Mouse (Mus musculus) ovary, postnatal 14 days (tissue): ENCODE results near the gene Ext2.

Experiments
- DNase-seq: peaks from one replicate; pipeline ENCODE4 v3.0.0; 2022; ENCODE audit warnings: low spot score

The Ext2 gene

GRCm38 (mm10) chr2:93806487-93807201, 15.7 kb downstream of the Ext2 start:
- DNase-seq: no peak

DNA sequence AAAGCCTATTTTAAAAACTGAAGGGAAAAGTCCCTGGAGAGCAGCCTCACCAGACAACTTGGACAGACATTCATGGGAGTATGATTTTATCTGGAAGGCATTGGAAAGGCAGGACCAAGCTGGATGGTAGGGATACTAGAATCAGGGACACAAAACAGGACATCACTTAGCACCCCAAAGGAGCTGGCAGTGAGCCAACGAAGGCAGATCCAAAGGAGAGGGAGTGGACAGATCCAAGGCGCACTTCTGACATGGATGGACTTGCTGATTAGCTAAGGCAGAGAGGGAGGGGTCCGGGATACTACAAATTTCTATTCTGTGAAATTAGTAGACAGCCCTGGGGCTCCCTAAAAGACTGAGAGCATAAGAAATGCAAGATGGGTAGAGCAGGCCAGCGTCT, 16.8 kb downstream of the Ext2 start:
- DNase-seq: no peak

- DNase-seq: no peak
These were observed 17.3 kb downstream of the Ext2 start for GRCm38 (mm10) chr2:93805066-93805465.

DNA sequence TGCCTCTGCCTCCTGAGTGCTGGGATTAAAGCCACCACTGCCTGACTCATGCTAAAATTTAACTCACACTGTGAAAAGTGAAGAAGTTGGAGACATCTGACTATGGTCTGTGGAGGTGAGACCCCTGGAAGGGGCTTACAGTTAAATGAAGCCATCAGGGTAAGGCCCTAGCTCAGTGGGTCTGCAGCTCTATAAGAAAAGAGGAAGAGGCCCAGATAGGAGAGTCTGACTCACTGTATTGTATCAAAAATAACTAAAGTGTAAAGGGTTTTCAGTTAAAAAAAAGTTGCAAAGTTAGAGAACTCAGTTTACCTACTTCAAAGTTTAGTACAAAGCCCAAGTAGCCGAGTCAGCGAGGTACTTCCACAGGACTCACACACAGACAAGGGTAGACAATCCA, 19.4 kb downstream of the Ext2 start:
- no peak for DNase-seq

DNA sequence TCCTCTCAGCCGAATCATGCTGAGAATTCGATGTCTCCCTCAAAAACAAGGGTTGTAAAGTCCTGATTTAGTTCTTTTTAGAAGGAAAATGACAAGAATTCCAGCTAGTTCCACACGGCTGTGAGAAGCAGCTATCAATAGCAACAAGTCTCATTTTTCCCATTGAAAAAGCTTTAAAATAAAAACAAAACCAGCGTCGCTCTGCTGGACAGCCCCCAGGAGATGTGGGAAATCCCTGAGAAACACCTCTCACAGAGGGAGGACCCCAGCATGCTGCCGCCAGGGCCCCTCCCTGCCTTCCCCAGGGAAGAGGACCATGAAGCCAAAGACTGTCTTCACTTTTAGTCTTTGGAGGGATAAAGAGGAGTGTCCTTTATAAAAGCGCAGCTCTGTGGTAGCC, 21.3 kb downstream of the Ext2 start:
- DNase-seq: no peak

DNA sequence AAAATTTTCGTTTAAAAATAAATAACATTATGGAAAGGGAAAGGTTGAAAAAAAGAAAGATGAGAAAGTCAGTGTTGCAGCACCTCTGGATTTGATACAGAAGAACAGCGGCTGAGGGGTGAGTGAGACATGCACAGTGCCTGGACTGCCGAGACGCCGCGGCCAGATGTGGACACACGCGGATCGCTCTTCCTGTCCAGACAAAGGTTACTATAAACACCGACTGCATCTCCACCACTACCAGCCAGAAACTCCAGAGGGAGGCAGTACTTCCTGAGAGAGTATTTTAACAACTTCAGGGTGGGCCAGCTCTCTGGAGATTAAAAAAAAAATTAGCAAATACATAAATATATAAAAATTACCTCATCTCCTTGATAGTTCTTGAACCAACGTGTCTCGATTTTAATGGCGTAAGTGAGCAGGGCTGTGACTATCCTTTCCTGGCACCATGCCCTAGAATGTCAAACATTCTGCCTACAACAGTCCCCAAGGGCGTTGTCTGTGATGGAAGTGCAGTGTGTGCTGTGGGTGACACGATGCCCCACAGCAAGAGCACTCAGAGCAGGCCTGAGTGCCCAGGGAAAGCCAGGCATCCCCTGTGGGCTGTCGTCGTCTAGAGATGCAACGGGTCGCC, 25.1 kb downstream of the Ext2 start:
- no peak for DNase-seq

GRCm38 (mm10) chr2:93794375-93794774, 28.0 kb downstream of the Ext2 start:
- DNase-seq: no peak

DNA sequence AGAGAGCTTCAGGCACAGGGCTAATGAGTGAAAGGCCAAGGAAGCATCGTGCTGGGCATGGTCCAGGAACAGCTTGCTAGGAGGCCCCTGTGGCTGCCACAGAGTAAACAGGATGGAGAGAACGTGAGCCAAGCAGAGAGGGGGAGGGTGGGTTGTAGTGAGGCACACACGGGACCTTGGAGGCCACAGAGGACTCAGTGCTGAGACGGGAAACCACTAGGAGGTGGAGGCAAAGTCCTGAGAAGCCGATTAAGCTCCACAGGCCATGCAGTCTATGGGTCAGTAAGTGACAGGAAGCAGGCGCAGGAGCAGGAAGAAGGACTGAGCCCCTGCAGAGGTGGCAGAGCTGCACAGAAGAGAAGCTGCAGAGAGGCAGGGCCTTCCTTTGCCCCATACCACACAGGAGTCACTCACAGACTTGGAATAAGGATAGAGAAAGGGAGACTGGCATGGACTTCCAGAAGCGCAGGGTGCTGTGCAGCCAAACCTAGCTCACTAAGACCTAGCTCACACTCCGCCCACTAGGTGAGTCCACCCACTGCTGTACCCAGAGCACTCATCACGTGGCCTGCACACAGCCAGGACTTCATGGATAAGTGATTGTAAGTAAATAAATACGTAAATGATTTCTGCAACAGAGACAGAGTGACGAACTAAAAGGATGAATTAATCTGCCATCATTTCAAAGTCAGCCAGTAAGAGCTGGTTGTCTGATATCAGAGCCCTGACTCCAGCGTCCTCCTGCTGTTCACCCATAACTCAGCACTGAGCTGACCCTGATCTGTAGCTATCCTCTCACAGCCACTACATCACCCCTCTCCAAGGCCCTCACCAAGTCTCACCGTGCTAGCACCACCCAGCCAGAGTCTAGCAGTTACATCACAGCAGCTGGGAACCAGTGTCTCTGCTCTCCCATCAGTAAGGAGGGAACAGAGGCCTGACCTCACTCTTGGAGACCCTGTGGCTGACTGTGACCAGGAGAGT, 30.6 kb downstream of the Ext2 start:
- no peak for DNase-seq

DNA sequence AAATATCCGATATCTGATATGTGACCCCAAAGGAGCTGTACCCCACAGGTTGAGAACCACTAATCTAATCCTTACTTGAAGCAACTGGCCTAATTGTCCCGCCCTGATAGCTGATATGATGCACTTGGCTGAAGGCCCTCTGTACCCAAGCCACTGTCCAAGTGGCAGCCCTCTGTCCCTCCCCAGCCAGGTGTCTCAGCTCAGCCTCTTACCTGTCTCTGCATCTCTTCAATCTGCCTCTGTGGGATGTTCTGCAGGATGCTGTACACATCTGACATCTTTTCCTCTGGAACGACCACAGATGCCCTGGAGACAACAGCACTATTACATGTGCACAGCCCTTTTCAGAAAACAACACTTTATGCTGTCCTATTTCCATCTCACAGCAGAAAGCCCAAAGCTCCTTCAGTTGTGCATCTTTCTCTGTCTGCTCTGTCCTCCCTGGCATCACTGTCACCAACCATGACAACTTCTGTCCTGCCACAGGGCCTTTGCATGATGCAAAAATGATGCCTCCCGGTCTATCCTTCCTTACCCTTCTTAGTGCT, 31.5 kb downstream of the Ext2 start:
- no peak for DNase-seq

- DNase-seq: no peak
These were observed 33.8 kb downstream of the Ext2 start for GRCm38 (mm10) chr2:93788557-93788956.

- DNase-seq: peak; percentile 69
These were observed 36.2 kb downstream of the Ext2 start for GRCm38 (mm10) chr2:93786175-93786574.

- DNase-seq: no peak
These were observed 37.0 kb downstream of the Ext2 start for GRCm38 (mm10) chr2:93785432-93785798.

DNA sequence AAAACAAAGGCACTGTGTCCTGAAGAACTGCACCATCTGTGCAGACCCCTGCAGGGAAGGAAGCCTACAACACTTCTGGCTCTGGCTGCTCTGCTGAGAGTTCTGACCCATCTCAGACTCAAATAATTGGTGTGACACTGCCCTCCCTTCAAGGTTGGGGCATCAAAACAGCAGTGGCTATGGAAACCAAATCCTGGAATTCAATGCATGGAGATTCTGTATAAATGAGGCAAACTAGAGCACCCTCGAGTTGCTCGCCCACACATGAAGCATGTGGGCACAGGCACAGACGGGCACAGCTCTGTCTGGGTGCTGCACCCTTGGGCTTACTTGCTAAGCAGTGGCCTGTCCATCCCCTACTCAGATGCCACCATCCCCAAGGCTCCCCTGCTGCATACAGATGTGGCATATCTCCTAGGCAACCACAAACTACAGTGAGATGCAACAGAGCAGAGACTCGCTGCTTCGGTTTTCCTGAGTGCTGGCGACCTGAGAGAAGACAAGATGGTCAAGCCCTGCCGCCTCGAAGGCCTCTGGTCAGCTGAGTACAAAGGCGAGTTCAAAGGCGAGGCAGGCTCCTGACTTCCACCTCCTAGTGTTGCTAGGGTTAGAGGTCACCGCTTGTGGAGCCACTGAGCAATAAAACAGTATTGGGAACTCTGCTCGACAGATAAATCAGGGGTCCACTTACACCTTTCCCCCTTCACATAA, 37.5 kb downstream of the Ext2 start:
- DNase-seq: no peak

GRCm38 (mm10) chr2:93783926-93784539, 38.3 kb downstream of the Ext2 start:
- DNase-seq: no peak

DNA sequence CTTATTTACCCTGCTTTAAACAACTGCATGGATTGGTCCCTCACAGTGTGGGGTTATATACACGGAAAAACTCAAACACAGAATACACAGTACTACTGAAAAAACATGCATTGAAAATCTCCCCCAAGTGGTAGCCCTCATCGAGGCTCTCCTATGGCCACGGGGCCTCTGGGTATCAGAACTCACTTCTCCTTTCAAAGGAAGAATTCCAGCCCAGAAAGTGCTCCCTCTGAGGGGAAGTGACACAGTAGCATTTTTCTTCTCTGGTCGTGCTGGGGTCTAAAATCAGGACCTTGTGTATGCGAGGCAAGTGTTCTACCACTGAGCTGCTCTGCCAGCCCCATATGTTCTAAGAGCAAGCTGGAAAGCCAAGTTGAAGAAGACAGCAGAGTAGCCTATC, 39.7 kb downstream of the Ext2 start:
- DNase-seq: no peak

- no peak for DNase-seq
These were observed 40.2 kb downstream of the Ext2 start for GRCm38 (mm10) chr2:93782156-93782555.

GRCm38 (mm10) chr2:93780528-93780927, 41.8 kb downstream of the Ext2 start:
- no peak for DNase-seq

DNA sequence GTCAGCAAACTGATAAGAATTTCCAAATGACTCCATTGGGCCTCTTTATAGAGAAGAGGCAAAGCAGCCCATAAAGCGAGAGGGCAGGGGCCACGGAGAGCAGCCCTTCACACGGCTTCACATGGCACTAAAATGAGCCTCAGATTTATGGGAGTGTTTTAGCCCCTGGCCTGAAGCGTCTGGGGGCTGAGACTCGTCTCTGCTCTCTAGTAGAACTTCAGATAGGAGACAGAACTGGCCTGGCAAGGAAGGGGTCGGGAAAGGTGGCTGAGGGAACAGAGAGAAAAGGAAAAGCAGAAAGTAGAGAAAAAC, 42.5 kb downstream of the Ext2 start:
- DNase-seq: no peak

DNA sequence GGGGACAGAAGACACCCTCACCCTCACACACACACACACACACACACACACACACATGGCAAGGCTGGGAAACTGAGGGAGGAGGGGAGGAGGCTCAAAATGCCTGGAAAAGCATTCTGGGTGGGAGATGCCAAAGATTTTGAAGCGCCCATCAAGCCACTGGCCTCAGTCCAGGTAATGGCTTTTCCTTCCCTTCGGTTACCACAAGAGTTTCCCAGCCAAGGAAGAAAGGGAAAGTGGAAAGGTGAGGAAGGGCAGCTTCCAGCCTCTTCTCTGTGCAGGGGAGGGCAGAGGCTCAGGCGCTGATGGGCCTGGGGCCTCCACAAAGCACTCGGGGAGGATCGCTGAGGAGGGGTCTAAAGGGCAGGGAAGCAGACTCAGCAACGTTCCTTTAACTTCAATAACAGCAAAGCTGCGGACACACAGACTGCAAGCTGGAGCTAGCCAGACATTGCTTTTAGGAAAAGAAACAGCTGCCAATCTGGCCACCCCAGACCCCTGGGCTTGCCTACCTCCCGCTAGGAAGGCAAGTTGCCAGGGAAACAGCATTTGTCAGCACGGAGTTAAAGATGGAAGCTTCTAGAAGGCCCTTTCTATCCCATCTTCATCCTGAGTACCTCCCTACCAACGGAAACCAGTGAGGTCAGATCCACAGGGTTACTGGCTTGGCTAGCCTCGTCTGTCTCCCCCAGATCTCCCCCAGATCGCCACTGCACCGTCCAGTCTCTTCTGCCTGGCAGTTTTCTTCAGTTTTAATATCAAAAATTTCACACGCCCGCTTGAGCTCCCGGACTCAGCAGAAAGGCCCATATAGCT, 43.1 kb downstream of the Ext2 start:
- DNase-seq: no peak

GRCm38 (mm10) chr2:93778616-93779015, 43.8 kb downstream of the Ext2 start:
- no peak for DNase-seq

DNA sequence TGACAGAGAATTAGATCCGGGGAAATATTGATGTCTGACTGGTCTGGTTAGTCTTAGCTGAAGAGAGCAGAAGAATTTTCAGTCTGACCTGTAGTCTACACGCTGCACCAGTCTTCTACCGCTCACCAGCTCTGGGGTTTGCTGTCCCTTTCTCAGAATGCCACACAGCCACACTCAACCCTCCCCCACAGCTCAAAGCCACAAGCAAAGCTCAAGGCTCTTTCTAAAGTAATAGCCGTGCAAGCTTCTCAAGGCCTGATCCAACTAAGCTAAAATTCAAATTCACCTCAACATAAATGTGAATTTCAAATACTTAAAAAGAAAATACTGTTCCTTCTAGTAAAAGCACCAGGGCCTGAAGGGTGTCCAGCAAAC, 45.3 kb downstream of the Ext2 start:
- DNase-seq: no peak
